8 mouse cellular contexts compared by ENCODE assay signal in genomic region chr10:107389505-107389904, GRCm38 (mm10).
DNase-seq lines count a peak whose midpoint lies in the region; ATAC-seq and TF ChIP-seq lines count a peak whose summit lies in the region.

No protein-coding gene starts in this region.

- H3K9ac ChIP-seq in lung, embryonic 14.5 days: no peak overlapping the region

- H3K27ac ChIP-seq in lung, embryonic 14.5 days (ENCODE audit: low read depth): no peak overlapping the region

- H3K36me3 ChIP-seq in lung, embryonic 14.5 days (ENCODE audit: insufficient read depth): no peaks in the 10 kb centered on the region

- intact Hi-C loops in heart, postnatal 10 days (cut with DNase I): loop anchor here (1.0 to 10.0 kb wide), 3 partner anchors 117 to 785 kb away; partner anchors contain the start of gene Lin7a

- H3K4me2 ChIP-seq in lung, embryonic 14.5 days: no peak overlapping the region

- TF ChIP-seq CTCF in lung, embryonic 14.5 days (IDR thresholded peaks at IDR 0.05; ENCODE audit: low read depth): peak; percentile 72

- H3K9me3 ChIP-seq in lung, embryonic 14.5 days (ENCODE audit: low read depth, low read length): no peaks in the 10 kb centered on the region

- H3K27me3 ChIP-seq in lung, embryonic 14.5 days (ENCODE audit: insufficient read depth, low read length): no peaks in the 10 kb centered on the region

- no peak overlapping the region for H3K4me3 ChIP-seq in lung, embryonic 14.5 days (ENCODE audit: low read depth, low read length)

- no peaks in the 10 kb centered on the region for H3K4me1 ChIP-seq in lung, embryonic 14.5 days (ENCODE audit: insufficient read depth)

- peak; percentile 31 for DNase-seq in urinary bladder, postnatal 14 days (ENCODE audit: low spot score)
- no peak for DNase-seq in urinary bladder, postnatal 10 days (ENCODE audit: low spot score)
- DNase-seq in embryo, embryonic 11 days: peak; percentile 47
- peak; percentile 35 to 54 for DNase-seq in heart, postnatal 10 days
- DNase-seq in kidney, postnatal 4 days: peak; percentile 51 to 55
- DNase-seq in lung, embryonic 14.5 days: peak; percentile 66
- peak; percentile 52 to 78 for DNase-seq in right cerebral cortex, postnatal 36 days (ENCODE audit: low spot score in 2 of 2)

- ATAC-seq in lung, embryonic 14.5 days (ENCODE audit: insufficient read depth): peak; percentile 91
- ATAC-seq in activated CD4-positive, CD25-positive, alpha-beta regulatory T cell, adult 4 months: no peak

- 31% methylated on average over 4 of the region's 4 CpGs for WGBS in lung, embryonic 14.5 days
